Mouse (Mus musculus) lung, postnatal 0 days (tissue): Measurements from ENCODE around the gene D030056L22Rik. TPM values are rescaled to one million over a fixed set of nuclear protein-coding genes. Genes with fewer than 3 reads are reported as not detected.

ENCODE experiments used
- ATAC-seq: fragments of 200-750 bp; cut with Nextera tagmentation; 2 replicates; pipeline ENCODE4 v1.8.0; 2017; ENCODE audit warnings: moderate library complexity
- DNase-seq: peaks from one replicate; pipeline ENCODE4 v3.0.0-alpha.2; 2016; ENCODE audit warnings: low spot score
- H3K27ac ChIP-seq: fragments of 300-500 bp; sonication (generic); 2 replicates; pipeline ENCODE4 v1.5.1; 2014; ENCODE audit warnings: antibody characterized with exemption, mild to moderate bottlenecking, low read length, mixed read lengths
- H3K27me3 ChIP-seq: fragments of 300-500 bp; sonication (generic); replicated peaks from 2 replicates; pipeline ENCODE4 v1.6.1; 2014; ENCODE audit warnings: low read length, mixed read lengths; ENCODE audit not compliant: insufficient read depth
- H3K36me3 ChIP-seq: fragments of 300-500 bp; sonication (generic); 2 replicates; pipeline ENCODE4 v1.6.1; 2014; ENCODE audit warnings: low read length, mixed read lengths; ENCODE audit not compliant: insufficient read depth
- H3K4me1 ChIP-seq: fragments of 300-500 bp; sonication (generic); 2 replicates; pipeline ENCODE4 v1.6.1; 2014; ENCODE audit warnings: antibody characterized with exemption, low read depth, low read length, mixed read lengths; ENCODE audit not compliant: insufficient read depth
- H3K4me2 ChIP-seq: fragments of 300-500 bp; sonication (generic); replicated peaks from 2 replicates; pipeline ENCODE4 v1.6.1; 2014; ENCODE audit warnings: low read depth, mild to moderate bottlenecking, low read length, moderate library complexity, mixed read lengths
- H3K4me3 ChIP-seq: fragments of 300-500 bp; sonication (generic); 2 replicates; pipeline ENCODE4 v1.5.1; 2014; ENCODE audit warnings: low read depth, low read length
- H3K9ac ChIP-seq: fragments of 300-500 bp; sonication (generic); replicated peaks from 2 replicates; pipeline ENCODE4 v1.6.1; 2014; ENCODE audit warnings: low read depth, mild to moderate bottlenecking
- H3K9me3 ChIP-seq: fragments of 300-500 bp; sonication (generic); 2 replicates; pipeline ENCODE4 v1.6.1; 2016; ENCODE audit warnings: low read length, mixed read lengths
- CTCF ChIP-seq: IDR thresholded peaks from 2 replicates; pipeline ENCODE4 v1.5.1; 2016; ENCODE audit warnings: antibody characterized with exemption, mild to moderate bottlenecking
- EP300 ChIP-seq: IDR thresholded peaks from 2 replicates; pipeline ENCODE4 v1.6.1; 2016; ENCODE audit warnings: antibody characterized with exemption, mild to moderate bottlenecking, control low read depth
- WGBS: fragments of 180-500 bp; shearing (Covaris S2); extraction: QIAGEN DNeasy Blood & Tissue Kit; methylation state at CpG from one replicate; pipeline ENCODE4 v1.1.7; 2014; 5-methylcytosine and 5-hydroxymethylcytosine counted together
- polyA plus RNA-seq: library from polyadenylated mRNA; unstranded; fragments of >200 nt; fragmentation: Nextera tagmentation; extraction: Ambion mirVana; gene quantifications from 2 replicates; pipeline ENCODE4 v1.2.1, GENCODE M21; 2015

D030056L22Rik gene
- polyA plus RNA-seq, 1 experiment from 2014 or later: 18.5 TPM

DNA sequence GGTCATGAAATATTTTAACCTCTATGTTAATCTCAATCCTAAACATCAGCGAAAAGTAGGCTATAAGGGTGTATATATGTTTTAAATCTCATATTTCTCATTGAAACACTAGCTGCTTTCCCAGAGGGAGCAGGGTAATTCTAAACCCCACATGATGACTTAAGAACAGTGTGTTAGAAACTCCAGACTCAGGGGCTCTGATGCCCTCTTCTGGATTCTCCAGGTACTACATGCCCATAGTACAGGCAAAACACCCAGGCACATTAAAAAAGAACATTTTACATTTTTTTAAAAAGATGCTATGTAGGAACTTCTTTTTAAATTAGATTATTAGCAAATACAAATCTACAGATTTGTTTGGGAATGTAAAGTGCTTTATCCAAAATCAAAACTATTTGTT is 3.4 kb downstream of the D030056L22Rik start:
- 38% methylated on average over 1 of the region's 1 CpGs for WGBS
- no peak for ATAC-seq
- no peak overlapping the region for H3K27ac ChIP-seq
- H3K9ac ChIP-seq: no peak overlapping the region
- no peaks in the 10 kb centered on the region for H3K9me3 ChIP-seq
- no peak overlapping the region for H3K4me3 ChIP-seq
- no peaks in the 10 kb centered on the region for H3K36me3 ChIP-seq
- no peak overlapping the region for H3K4me2 ChIP-seq
- H3K27me3 ChIP-seq: no peaks in the 10 kb centered on the region
- H3K4me1 ChIP-seq: peaks cover 11% of the 10 kb centered on the region; the same call in 1 of the 2 replicates
- peak; percentile 83 for DNase-seq
- TF ChIP-seq EP300: no peak
- TF ChIP-seq CTCF: peak; percentile 85

DNA sequence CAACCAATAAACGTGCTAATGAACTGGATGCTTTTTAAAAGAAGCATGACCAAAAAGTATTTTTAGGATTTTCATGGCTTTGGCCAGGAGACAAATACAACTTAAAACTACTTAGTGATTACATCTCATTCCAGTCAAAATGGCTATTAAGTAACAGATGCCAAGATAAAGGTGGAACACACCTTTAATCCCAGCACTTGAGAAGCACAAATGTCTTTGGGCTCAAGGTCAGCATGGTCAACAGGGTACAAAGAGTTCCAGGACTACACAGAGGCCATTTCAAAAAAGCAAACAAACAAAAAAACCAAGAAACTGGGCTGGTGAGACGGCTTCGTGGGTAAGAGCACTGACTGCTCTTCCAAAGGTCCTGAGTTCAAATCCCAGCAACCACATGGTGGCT is 7.3 kb downstream of the D030056L22Rik start:
- ATAC-seq: no peak
- no peak overlapping the region for H3K4me2 ChIP-seq
- 73% methylated on average over 3 of the region's 3 CpGs for WGBS
- no peak overlapping the region for H3K9ac ChIP-seq
- no peaks in the 10 kb centered on the region for H3K4me1 ChIP-seq
- DNase-seq: no peak
- TF ChIP-seq CTCF: no peak
- TF ChIP-seq EP300: 0 out of 2 replicates have a peak, but pooled peaks have one; percentile 22
- no peaks in the 10 kb centered on the region for H3K27me3 ChIP-seq
- H3K9me3 ChIP-seq: no peaks in the 10 kb centered on the region
- no peak overlapping the region for H3K4me3 ChIP-seq
- H3K36me3 ChIP-seq: no peaks in the 10 kb centered on the region
- no peak overlapping the region for H3K27ac ChIP-seq

DNA sequence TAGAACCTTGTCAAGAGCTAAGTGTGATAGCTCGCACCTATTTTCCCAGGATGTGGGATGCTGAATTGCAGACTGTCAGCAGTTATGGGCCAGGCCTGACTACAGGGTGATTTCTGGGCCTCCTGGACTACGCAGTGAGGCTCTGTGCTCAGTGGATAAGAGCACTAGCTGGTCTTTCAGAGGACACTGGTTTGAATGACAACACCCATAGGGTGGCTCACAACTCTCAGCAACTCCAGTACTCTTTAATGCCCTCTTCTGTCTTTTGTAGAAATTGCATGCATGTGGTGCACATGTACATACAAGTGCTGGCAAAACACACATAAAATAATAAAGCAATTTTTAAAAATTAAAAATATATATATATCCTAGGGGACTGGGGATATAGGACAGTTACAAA is 12.2 kb downstream of the D030056L22Rik start:
- 75% methylated on average over 2 of the region's 2 CpGs for WGBS
- H3K4me2 ChIP-seq: no peak overlapping the region
- H3K27me3 ChIP-seq: no peaks in the 10 kb centered on the region
- no peak for ATAC-seq
- H3K27ac ChIP-seq: no peak overlapping the region
- H3K4me1 ChIP-seq: no peaks in the 10 kb centered on the region
- TF ChIP-seq CTCF: peak; percentile 22; the same call in 1 of the 2 replicates
- no peak for TF ChIP-seq EP300
- no peak overlapping the region for H3K4me3 ChIP-seq
- H3K36me3 ChIP-seq: no peaks in the 10 kb centered on the region
- H3K9ac ChIP-seq: no peak overlapping the region
- no peak for DNase-seq
- H3K9me3 ChIP-seq: no peaks in the 10 kb centered on the region

DNA sequence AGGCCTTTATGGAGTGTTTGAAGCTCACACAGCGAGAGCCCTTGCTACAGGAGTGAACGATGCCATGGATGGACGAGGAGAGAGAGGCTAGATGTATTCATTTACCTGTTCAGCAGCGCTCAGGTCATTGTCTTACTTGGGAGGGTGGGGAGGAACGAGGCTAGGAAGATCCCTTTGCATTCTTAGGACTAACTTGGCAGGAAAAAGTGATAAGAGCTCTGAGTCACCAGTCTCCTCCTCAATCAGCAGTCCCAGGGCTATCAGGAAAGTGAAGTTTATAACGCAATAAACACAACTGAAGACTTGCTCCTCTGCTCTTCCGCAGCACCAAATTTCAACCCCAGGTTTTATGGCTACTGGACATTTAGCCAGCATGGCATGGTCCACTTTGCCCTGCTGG is 17.3 kb downstream of the D030056L22Rik start:
- no peak overlapping the region for H3K4me3 ChIP-seq
- 44% methylated on average over 7 of the region's 7 CpGs for WGBS
- no peak overlapping the region for H3K4me2 ChIP-seq
- TF ChIP-seq EP300: no peak
- no peak for TF ChIP-seq CTCF
- H3K27ac ChIP-seq: no peak overlapping the region
- H3K27me3 ChIP-seq: no peaks in the 10 kb centered on the region
- H3K9me3 ChIP-seq: no peaks in the 10 kb centered on the region
- no peak for ATAC-seq
- no peak for DNase-seq
- H3K36me3 ChIP-seq: no peaks in the 10 kb centered on the region
- no peak overlapping the region for H3K9ac ChIP-seq
- H3K4me1 ChIP-seq: no peaks in the 10 kb centered on the region

DNA sequence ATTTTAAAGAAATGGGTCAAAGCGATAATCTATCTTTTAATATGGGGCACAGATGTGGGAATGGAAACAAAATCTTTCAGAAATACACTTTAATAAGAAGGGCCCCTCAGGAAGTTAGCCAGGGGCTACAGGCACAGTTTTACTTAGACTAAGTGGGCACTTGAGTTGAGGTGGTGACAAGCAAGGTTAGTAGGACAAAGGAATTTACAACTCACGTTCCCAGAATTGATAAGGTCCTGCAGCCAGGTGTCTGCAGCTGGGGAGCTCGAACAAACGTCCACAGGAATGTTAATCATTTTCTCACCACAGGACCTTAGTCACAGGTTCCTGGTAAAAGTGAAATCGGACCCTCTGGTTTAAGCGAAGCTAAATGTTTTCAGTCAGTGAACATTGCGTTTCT is 18.1 kb downstream of the D030056L22Rik start:
- 0 out of 2 replicates have a peak overlapping the region, but pooled peaks have one; percentile 14 for H3K27ac ChIP-seq
- TF ChIP-seq CTCF: no peak
- no peak for TF ChIP-seq EP300
- H3K4me2 ChIP-seq: peak overlapping the region; percentile 25
- no peak overlapping the region for H3K9ac ChIP-seq
- no peaks in the 10 kb centered on the region for H3K9me3 ChIP-seq
- no peak overlapping the region for H3K4me3 ChIP-seq
- no peaks in the 10 kb centered on the region for H3K27me3 ChIP-seq
- H3K36me3 ChIP-seq: no peaks in the 10 kb centered on the region
- ATAC-seq: peak; percentile 57
- peak; percentile 36 for DNase-seq
- WGBS: 28% methylated on average over 7 of the region's 7 CpGs
- H3K4me1 ChIP-seq: no peaks in the 10 kb centered on the region

DNA sequence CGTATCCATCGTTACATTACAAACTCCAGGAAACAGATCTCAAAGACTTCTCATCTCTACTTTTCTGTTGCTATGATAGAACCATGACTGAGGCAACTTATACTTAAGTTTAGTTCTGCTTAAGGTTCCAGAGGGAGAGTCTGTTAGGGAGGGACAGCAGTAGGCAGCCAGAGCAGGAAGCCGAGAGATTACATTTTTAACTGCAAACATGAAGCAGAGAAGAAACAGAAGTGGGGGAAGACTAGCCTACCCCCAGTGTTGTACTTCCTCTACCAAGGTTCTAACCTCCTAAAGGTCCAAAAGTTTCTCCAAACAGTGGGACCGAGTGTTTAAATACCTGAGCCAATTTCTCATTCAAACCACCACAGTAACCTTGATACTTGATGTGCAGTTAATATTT is 22.9 kb downstream of the D030056L22Rik start:
- Histone ChIP-seq H3K9ac (no peak overlapping the region), H3K27ac (no peak overlapping the region), H3K27me3 (no peaks in the 10 kb centered on the region), H3K4me3 (no peak overlapping the region), H3K4me2 (no peak overlapping the region), H3K36me3 (no peaks in the 10 kb centered on the region), H3K4me1 (no peaks in the 10 kb centered on the region), H3K9me3 (no peaks in the 10 kb centered on the region)
- 83% methylated on average over 4 of the region's 4 CpGs for WGBS
- ATAC-seq (no peak), DNase-seq (no peak)
- TF ChIP-seq CTCF (no peak), EP300 (no peak)

DNA sequence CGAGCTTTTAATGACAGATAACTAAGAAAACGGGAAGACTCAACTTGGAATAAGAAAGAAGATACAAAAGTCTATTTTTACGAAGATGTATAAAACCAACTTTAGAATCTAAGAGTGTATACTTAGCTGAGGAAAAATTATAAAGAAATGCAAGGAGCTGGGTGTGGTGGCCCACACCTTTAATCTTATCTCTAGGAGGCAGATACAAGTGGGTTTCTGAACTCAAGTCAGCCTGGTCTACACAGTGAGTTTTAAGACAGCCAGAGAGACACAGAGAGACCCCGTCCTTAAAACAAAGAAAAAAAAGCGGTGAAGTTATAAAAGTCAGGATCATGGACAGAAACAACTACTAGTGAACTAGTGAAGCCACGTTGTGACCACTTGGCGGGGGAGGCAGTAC is 26.2 kb downstream of the D030056L22Rik start:
- DNase-seq (no peak), ATAC-seq (peak; percentile 30; the same call in 1 of the 2 replicates)
- H3K27ac ChIP-seq: no peak overlapping the region
- no peak overlapping the region for H3K9ac ChIP-seq
- no peak overlapping the region for H3K4me3 ChIP-seq
- no peaks in the 10 kb centered on the region for H3K36me3 ChIP-seq
- H3K4me2 ChIP-seq: no peak overlapping the region
- H3K27me3 ChIP-seq: no peaks in the 10 kb centered on the region
- H3K4me1 ChIP-seq: no peaks in the 10 kb centered on the region
- TF ChIP-seq EP300: no peak
- TF ChIP-seq CTCF: no peak
- WGBS: 52% methylated on average over 7 of the region's 7 CpGs
- H3K9me3 ChIP-seq: no peaks in the 10 kb centered on the region
